Mouse (Mus musculus): ENCODE results near the gene Mlf2. TPM values are rescaled to one million over a fixed set of nuclear protein-coding genes. Genes with fewer than 3 reads are reported as not detected.

The Mlf2 gene
- total RNA-seq, 2 experiments from 2014 or later, result 237 to 239 TPM

DNA sequence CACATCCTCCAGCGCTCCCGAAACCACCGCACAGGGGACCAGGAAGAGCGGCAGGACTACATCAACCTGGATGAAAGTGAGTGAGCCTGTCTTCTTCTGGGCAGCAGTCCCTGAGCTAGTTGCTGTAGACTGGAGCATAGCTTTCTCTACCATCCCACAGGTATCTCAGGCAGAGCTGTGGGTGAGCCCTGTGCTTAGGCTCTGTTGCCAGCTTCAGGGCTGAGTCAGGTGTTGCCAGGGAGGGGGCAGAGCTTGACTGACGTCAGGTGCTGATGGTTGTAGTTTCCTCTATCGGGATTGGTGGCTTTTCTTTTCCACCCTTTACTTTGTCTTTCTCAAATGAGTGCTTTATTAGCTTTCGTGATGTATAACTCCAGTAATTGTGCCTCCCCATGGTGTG, 3.5 kb downstream of the Mlf2 start:
- no peak for DNase-seq

DNA sequence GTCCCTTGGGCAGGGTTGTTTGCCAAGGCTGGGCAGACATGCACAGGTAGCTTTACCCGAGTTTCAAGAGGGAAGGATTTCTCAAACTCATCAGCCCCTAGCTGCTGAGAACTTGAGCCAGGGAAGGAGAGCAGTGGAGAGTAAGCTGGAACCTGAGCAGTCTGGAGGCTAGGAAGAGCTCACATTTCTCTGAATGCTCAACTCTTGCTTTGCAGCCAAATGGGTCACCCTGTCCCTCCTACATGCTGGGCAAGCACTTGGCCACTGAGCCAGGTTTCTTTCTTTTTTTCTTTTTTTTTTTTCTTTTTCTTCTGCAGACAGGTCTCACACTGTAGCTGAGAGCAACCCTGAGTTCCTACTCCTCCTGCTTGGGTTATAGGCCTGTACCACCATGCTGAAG, 5.5 kb downstream of the Mlf2 start:
- no peak for DNase-seq

DNA sequence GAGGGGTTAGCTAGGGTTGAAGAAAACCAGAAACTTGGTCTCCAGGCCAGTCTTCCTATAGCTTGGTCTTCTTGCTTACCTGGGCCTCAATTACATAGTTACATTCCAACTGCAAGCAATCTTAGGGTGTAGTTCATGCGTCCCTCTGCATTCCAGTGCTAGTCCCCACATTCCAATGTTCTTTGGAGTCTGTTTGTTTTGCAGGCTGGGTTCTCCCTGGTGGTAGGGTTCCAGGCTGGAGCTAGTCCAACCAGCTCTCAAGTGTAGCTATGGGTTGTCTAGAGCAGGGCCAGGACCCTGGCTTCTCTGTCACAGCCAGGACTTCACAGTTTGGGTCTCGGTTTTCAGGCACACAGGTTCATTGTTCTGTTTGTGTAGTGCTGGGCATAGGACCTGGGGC, 6.3 kb downstream of the Mlf2 start:
- no peak for DNase-seq

DNA sequence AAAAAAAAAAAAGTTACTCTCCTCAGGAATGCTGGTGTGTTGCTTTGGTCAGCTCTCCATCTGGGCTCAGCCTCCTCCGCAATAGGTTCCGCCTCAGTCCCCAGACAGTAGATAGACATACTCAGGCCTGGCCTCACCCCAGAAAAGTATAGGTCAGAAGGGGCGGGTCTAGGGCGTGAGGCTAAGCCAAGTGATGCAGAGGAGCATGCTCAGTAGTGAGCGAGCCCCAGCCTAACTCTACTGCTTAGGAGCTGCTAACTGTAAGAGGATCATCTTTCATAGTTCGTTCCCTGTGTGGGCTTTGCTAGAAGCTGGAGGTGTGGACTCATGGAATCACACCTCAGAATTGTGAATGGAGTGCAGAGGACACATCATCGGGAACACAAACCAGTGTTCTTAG, 7.4 kb downstream of the Mlf2 start:
- no peak for DNase-seq

DNA sequence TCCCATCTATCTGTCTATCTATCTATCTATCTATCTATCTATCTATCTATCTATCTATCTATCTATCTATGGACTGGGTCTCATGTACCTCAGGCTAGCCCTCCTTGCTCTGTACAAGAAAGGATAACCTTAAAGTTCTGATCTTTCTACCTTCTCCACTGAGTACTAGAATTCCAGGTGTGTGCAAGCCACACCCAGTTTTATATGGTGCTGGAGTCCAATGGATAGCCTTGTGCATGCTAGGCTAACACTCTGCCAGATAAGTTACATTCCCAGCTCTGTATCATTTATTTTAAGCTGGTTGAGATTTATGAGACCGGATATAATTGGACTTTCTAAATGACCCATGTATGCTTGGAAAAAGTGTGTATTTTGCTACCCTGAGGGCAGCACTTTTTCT, 10.5 kb downstream of the Mlf2 start:
- no peak for DNase-seq

DNA sequence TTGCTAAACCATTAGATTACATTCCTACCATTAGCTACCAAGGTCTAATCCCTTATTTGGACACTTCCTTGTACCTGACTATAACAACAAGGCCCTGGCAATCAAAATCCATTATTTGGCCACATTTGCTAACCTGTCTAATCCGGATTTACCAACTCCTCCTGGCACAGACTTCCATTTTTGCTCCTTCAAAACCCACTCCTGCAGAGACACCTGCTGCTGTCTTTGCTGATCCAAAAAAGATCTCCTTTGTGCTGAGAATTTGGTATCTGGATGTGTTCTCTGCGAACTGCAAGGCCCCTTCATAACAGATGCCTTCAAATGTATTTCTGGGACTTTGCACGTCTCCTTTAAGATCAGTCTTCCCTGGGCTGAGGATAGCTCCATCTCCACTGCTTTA, 12.3 kb downstream of the Mlf2 start:
- no peak for DNase-seq

DNA sequence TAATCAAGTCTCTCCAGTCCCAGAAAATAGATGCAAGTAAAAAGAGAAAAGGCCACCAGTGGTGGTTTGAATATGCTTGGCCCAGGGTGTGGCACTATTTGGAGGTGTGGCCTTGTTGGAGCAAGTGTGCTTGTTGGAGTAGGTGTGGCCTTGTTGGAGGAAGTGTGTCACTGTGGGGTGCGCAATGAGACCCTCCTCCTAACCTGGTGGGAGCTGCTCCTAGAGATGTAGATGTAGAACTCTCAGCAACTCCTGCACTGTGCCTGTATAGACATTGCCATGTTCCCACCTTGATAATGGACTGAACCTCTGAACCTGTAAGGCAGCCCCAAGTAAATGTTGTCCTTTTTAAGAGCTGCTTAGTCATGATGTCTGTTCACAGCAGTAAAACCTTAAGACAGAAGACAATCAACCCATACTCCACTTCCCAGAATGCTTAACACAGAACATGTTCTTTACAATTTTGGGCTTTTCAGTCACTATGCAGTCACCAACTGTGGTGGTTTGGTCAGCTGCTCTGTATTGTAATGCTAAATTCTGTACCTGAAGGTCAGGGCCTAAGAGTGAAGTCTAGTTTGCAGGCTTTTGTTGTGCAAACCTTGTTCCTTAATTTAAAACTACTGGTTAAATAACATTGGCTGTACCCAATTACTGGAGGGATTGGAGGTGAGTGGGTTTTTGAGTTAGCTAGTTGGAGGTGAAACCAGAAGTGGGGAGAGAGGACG, 23.0 kb downstream of the Mlf2 start:
- no peak for DNase-seq

DNA sequence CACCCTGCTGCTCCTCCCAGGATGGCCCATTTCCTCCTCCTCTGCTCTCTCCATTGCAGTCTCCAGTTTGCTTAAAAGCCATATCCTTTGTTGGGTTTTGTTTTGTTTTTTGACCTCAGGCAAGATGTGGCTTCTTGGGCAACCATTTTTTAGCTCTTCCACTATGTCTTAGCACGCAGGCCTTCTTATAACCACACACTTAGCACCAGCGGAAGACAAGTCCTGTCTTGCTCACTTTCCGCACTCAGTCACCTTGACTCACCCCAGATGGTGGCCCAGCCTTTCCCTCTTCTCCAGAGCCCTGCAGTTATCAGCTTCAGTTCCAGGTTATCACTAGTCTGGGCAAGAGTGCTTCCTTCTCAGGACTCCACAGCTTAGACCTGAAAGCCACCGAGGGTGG, 24.0 kb downstream of the Mlf2 start:
- no peak for DNase-seq

DNA sequence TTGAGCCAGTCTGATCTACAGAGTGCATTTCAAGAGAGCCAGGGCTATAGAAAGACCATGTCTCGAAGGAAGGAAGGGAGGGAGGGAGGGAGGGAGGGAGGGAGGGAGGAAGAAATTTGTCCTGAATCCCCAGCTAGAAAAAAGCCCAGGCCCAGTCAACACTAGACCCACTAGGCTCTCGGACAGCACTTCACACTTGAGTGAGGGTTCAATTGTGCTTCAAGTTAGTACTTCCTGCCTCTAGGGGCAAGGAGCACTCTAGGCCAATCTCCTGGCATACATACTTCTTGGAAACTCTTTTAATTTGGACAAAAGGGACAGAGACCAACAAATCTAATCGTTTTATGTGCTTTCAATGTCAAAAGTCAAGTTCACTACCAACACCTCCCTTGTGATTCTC, 26.9 kb downstream of the Mlf2 start:
- DNase-seq, result no peak

DNA sequence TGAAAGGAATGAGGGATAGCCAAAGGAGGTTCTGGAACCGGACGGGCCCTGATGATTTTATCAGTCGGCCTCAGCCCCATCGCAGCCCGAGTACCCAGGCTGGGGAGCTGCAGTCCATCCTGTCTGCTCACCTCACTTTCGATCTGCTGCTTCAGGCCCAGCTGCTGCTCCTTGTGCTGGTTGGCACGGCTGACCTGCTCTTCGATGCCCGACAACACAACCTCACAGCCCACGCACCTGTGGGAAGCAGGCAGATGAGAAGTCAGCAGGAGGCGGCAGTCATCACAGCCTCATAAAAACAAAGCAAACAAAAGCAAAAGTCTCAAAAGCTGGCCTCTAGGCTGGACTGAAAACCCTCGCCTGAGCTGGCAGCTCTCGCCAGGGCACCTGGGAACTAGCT, 28.8 kb downstream of the Mlf2 start:
- no peak for DNase-seq

DNA sequence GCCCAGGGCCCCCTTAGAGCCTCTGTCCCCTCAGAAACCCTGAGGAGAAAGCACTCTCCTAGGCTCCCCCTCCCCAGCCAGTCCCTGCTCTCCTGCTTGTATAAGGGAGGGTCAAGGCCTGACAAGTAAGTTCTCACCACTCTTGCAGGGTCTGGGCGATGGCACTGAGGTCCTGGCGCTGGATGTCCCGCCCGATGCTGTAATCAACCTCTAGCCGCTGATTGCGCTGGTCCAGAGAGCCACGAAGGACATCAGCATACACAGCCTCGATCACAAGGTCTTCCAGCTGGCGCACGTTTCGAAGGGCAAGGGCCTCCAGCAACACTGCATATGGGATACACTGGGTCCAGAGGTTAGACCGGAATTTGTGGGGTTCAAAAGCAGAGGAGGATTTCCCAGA, 29.8 kb downstream of the Mlf2 start:
- no peak for DNase-seq

DNA sequence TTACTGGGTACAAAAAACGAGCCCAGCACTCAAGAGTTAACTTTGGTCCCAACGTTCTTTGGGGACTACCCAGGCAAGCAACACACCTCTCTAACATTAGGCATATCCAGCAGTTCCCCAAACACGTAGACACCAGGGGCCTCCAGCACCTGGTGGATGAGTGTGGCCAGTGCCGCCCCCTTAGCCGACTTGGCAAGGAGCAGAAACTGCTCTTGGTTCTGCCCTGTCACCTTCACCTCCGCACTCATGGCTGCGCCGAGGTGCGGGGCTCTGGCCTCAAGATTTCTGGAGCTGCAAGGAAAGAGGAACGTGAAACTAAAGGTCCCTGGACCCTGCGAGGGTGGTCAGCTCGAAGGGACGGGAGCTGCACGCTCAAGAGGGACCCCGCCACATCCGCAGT, 33.5 kb downstream of the Mlf2 start:
- no peak for DNase-seq

DNA sequence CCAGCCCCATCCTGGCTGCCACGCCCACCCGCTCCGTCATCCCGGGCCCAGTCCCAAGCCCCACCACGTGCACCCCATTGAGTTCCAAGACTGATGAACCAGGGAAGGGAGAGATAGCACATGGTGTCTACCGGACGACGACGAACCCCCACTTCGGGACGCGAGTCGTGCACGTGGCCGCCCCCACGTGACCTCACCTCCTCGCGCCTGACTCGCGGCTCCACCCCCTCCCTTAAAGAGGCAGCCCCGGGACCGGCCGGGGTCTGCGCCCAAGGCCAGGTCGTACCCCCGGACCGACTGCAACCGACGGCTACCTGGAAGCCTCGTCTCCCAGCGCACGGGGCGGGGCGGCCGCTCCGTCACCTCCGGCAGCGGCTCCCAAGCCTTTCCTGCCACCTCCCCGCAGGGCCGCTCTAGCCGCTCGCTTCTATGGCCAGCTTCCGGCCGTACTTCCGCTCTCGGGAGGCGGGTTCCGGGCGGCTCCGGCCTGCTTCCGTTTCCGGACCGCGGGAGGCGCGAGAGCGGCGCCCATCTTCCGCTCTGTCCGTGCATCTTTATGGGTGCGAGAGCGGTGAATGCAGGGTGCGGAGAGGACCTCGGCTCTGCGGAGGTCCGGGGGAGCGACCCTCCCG, 34.0 kb downstream of the Mlf2 start, which contains the start of gene Cops7a:
Gene Cops7a, minus strand, starts transcription at position 451 of the 632 bp plus-strand sequence.
- peak; percentile 97 for DNase-seq

DNA sequence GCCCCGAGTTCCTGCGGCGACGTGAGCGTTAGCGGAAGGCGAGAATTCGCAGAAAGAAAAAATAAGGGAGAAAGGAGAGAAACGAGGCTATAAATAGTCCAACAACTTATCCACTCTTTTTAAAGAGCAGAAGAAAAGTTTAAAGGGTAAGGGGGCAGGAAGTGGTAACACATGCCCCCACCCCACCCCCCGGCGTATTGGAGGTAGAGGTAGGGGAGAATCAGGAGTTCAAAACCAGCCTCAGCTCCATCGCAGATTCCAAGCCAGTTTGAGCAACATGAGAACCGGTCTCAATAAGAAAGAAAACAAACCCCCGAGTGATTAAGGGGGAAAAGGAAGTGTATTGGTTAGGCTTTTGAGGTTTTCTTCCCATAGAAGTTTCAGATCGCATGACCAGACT, 34.6 kb downstream of the Mlf2 start:
- DNase-seq, result no peak

DNA sequence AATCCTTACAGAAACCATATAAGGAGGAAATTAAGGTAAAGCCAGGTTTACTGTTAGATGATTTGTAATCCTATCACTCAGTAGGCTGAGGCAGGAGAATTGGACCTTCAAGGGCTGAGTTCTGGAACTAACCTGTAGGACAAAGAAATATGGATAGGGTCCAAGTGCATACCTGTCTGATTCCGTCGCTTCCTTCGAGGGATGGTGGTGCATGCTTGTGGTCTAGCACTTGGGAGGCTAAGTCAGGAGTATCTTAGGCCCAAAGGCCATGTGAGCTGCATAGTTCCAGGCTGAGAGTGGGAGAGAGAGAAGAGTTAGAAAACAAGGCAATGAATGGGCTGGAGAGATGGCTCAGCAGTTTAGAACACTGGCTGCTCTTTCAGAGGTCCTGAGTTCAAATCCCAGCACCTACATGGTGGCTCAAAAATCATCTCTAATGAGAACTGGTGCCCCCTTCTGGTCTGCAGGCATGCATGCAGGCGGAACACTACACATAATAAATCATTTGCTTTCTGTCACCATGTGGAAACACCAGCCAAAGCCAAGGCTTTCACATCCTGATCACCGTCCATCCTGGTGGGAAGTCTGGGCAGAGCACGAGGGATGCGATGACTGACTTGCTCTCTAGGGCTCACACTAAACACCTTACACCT, 35.4 kb downstream of the Mlf2 start:
- peak; percentile 19 for DNase-seq

DNA sequence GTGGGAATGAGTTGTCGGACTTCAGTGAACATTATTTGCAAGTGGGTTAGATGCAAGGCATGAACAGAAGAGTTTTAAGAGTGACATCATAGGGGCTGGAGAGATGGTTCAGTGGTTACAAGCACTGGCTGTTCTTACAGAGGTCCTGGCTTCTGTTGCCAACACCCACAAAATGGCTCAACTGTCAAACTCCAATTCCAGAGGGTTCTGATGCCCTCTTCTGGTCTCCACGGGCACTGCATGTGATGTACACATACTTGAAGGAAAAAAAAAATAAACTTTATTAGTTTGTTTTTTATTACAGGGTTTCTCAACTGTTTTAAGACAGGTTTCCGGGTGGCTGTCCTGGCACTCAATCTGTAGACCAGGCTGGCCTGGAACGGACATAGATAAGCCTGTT, 36.6 kb downstream of the Mlf2 start:
- DNase-seq, result peak; percentile 68

Other genes with a start within 250 kb of the Mlf2 start
- gene Emg1, start 219.2 kb upstream of the Mlf2 start, total RNA-seq (2021), result 10 to 100 TPM; 72.9 to 73.6 TPM
- 100 to 1,000 TPM; 398 to 399 TPM for gene Phb2, start 219.1 kb upstream of the Mlf2 start, total RNA-seq (2021)
- gene Ptpn6, start 192.7 kb upstream of the Mlf2 start, total RNA-seq (2021), result 1 to 10 TPM; 5.3 to 5.4 TPM
- 100 to 1,000 TPM; 259 to 300 TPM for gene Grcc10, start 190.0 kb upstream of the Mlf2 start, total RNA-seq (2021)
- gene Gm45234, start 175.4 kb upstream of the Mlf2 start, total RNA-seq (2021), result 1 to 10 TPM in 1 of 2 experiments, not detected in 1; 2.1 TPM
- 10 to 100 TPM; 61.0 to 70.5 TPM for gene Atn1, start 174.9 kb upstream of the Mlf2 start, total RNA-seq (2021)
- gene Eno2, start 161.7 kb upstream of the Mlf2 start, total RNA-seq (2021), result 10 to 100 TPM; 10.0 to 10.2 TPM
- gene Lrrc23, start 151.7 kb upstream of the Mlf2 start, total RNA-seq (2021), result under 1 TPM in 1 of 2 experiments, not detected in 1; 0.52 TPM
- gene Spsb2, start 122.7 kb upstream of the Mlf2 start, total RNA-seq (2021), result 1 to 10 TPM; 3.5 to 4.4 TPM
- gene Tpi1, start 117.1 kb upstream of the Mlf2 start, total RNA-seq (2021), result 100 to 1,000 TPM; 977 to 982 TPM
- gene Usp5, start 101.9 kb upstream of the Mlf2 start, total RNA-seq (2021), result 100 to 1,000 TPM; 102 to 104 TPM
- 10 to 100 TPM; 77.8 to 82.6 TPM for gene Cdca3, start 101.8 kb upstream of the Mlf2 start, total RNA-seq (2021)
- gene Gnb3, start 91.1 kb upstream of the Mlf2 start, total RNA-seq (2021), result 1 to 10 TPM; 2.6 to 3.9 TPM
- 10 to 100 TPM; 30.0 to 31.6 TPM for gene P3h3, start 73.6 kb upstream of the Mlf2 start, total RNA-seq (2021)
- 1 to 10 TPM; 5.7 to 7.4 TPM for gene Gpr162, start 67.4 kb upstream of the Mlf2 start, total RNA-seq (2021)
- under 1 TPM; 0.41 to 0.55 TPM for gene Cd4, start 43.2 kb upstream of the Mlf2 start, total RNA-seq (2021)
- 1 to 10 TPM in 1 of 2 experiments, under 1 TPM in 1; 0.68 to 1.0 TPM for gene Lag3, start 19.7 kb upstream of the Mlf2 start, total RNA-seq (2021)
- 100 to 1,000 TPM; 549 to 587 TPM for gene Ptms, start 11.3 kb upstream of the Mlf2 start, total RNA-seq (2021)
- 100 to 1,000 TPM; 107 to 110 TPM for gene Cops7a, start 34.2 kb downstream of the Mlf2 start, total RNA-seq (2021)
- 1 to 10 TPM in 1 of 2 experiments, under 1 TPM in 1; 0.69 to 1.5 TPM for gene Pianp, start 65.3 kb downstream of the Mlf2 start, total RNA-seq (2021)
- gene Zfp384, start 77.8 kb downstream of the Mlf2 start, total RNA-seq (2021), result 10 to 100 TPM; 28.5 to 30.7 TPM
- 10 to 100 TPM; 40.8 to 43.6 TPM for gene Ing4, start 108.4 kb downstream of the Mlf2 start, total RNA-seq (2021)
- gene Acrbp, start 118.3 kb downstream of the Mlf2 start, total RNA-seq (2021), result 1 to 10 TPM; 1.7 to 3.2 TPM
- gene Lpar5, start 136.5 kb downstream of the Mlf2 start, total RNA-seq (2021), result not detected
- gene Chd4, start 164.6 kb downstream of the Mlf2 start, total RNA-seq (2021), result 100 to 1,000 TPM; 202 to 210 TPM
- gene Nop2, start 200.5 kb downstream of the Mlf2 start, total RNA-seq (2021), result 10 to 100 TPM; 24.4 to 25.3 TPM
- 10 to 100 TPM; 18.0 to 18.6 TPM for gene Iffo1, start 213.9 kb downstream of the Mlf2 start, total RNA-seq (2021)
- gene Gapdh, start 235.1 kb downstream of the Mlf2 start, total RNA-seq (2021), result 1,000 to 10,000 TPM; 3,371 to 3,611 TPM